Mouse (Mus musculus) layer of hippocampus, postnatal 14 days (tissue): ENCODE results near the gene Adarb2. TPM values are rescaled to one million over a fixed set of nuclear protein-coding genes. Genes with fewer than 3 reads are reported as not detected.
"Not testable (repeated sequence)": the region's sequence is repeated elsewhere in the genome, so short reads cannot be mapped to it uniquely, and the experiment has no call there.

Experiments
- DNase-seq, 2 experiments: peaks; one replicate each; pipeline ENCODE4 v3.0.0; 2021 to 2022; ENCODE audit warnings: low spot score in 2 of 2, mixed read lengths in 1 of 2
- total RNA-seq, 2 experiments: library from RNA; stranded (reverse); gene quantifications; 2 replicates each; pipeline ENCODE4 v1.2.3; 2021

Gene Adarb2
- total RNA-seq, 2 experiments from 2014 or later = 30.5 to 35.8 TPM

DNA sequence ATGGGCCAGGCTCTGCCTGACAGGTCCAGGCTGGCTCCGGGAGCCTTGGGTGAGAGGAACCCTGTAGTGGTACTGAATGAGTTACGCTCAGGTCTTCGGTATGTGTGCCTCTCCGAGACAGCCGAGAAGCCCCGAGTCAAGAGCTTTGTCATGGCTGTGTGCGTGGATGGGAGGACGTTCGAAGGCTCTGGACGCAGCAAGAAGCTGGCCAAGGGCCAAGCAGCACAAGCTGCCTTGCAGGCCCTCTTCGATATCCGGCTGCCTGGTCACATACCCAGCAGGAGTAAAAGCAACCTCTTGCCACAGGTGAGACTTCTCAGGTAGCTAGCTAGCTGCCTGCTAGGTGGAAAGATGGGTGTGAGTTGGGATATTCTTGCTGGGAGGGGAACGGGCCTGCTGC, 367.6 kb downstream of the Adarb2 start:
- DNase-seq = no peak

DNA sequence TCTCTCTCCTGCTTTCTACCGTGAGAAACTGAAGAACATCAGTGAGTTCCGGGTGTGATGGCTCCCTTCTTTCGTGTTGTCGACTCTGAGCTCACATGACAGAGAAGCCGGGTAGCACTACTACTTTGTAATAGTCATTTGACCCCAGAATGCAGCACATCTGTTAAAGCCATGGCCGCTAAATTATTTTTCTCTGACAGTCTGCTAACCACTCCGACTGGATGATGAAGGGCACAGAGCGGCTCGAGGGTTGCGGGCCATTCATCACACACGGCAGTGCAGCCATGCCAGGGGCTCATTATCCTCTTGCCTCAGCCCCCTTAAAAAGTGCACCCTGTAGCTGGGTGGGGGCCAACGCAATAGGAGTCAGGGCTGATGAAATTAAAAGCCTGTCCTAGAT, 371.2 kb downstream of the Adarb2 start:
- DNase-seq = no peak

DNA sequence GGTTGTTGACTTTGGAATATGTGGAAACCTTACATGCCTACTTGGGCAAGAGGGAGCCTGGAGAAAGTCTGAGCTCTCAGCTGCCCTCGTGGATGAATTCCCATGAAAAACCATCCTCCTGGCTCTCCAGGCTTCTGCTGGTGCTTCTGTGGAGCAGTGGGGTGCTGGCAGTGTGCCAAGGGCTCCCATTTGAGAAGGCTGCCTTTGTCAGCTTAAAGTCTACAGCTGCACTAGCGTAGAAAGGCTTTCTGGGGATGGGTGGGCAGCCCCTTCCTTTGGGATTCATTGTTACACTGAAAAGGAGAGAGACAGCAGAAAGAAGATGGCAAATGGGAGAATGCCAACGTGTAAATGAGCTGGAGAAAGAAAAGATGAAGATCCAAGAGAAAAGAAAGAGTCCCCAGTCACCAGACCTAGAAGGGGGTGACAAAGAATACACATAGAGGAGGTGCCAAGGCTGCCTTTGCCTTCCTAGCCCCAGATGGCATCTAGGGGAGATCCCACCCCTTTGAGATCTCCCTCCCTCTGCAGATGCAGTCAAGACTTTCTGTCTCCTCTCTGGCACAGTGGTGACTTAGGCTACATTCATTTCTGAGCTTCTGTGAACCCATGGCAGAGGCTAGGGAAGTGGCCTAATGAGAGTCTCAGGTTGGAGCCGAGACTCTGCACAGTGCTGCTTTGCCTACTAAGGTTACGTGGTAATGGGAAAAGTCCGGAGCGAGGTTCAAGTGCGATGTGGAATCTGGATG, 381.8 kb downstream of the Adarb2 start:
- DNase-seq = peak in 1 of 2 experiments; percentile 38

DNA sequence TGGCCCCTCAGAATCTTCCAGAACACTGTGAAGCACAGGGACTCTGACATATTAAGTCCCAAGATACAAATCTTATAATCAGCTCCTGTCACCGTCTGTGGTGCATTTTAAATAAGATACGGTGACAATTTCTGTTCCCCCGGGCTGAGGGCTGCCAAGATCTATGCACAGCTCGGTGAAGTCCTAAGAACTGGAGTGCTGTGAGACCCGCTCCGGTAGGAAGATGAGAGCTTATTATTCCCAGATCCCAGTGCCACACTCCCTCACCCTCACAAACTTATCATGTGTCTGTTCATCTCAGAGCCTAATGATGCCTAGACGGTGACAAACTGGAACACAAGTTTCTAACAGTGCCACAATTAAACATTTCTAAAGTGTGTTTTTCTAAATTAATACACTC, 384.8 kb downstream of the Adarb2 start:
- DNase-seq = no peak

DNA sequence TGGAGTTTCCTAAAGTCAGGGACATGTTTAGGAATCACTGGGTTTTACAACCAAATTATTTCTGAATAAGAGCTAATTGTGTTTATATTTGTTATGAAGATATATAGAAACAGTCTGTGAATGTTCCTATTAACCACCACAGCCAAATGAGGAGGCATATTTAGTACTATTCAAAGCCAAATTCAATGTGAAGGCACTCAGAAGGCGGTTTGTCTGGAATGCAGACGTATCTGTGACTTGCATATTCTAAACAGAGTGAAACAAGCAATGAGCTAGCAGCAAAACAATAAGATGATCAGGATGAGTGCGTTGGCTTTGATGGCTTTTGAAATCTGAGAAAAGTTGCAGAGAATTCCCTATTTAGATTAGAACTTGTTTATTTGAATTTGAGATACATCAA, 387.8 kb downstream of the Adarb2 start:
- no peak for DNase-seq

DNA sequence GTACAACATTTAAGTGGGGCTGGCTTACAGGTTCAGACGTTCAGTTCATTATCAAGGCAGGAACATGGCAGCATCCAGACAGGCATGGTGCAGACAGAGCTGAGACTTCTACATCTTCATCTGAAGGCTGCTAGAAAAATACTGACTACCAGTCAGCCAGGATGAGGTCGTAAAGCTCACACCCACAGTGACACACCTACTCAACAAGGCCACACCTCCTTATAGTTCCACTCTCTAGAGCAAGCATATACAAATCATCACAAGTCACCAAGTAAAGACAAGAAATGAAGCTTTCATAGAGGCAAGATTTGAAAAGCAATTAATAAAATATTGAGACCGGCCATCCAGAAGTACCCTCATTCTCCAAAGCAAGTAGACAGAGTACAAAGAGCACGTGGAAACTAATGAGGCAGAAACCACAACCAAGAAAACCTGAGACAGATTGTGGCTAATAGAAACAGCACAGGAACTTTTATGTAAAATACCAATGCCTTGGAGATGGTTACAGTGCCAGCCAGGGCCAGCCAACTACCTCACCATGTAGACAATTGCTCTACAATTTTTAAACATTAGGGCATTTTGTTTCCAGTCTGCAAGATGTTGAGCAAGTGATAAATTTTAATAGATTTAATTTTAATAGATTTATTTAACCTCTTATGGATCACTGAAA, 394.4 kb downstream of the Adarb2 start:
- DNase-seq = no peak

DNA sequence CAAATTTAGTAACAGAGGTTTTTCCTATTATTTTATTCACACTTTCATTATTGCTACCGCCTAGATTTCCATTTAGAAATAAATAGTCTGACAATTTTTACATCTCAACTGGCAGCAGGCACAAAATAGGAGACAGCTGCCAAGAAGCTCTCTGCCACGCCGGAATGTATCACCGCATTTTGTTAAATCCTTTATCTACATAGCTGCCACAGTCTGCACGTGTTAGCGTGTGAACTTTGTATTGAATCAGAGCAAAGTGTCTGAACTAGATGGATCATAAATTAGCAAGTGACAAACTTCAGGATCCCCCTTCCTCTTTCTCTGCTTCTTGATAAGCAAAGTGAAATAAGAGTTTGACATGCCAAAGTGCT, 395.0 kb downstream of the Adarb2 start:
- DNase-seq = peak in 1 of 2 experiments; percentile 41

DNA sequence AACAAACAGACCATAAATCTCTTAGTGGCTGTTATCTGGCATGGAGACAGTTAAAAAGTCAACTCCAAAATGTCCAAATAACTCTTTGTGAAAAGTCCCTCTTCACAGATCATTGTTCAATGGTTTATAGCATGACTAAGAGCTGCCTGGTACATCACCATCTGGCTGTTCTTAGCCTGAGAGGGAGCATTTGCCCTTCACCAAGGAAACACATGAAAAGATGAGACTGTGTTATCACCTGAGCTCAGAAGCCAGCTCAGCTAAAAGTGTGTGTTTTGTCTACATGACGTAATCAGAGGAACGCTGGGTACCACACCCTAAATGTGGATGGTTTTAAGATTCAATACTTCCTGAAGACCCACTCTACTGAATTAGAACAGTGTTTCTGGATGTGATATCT, 403.0 kb downstream of the Adarb2 start:
- no peak for DNase-seq

DNA sequence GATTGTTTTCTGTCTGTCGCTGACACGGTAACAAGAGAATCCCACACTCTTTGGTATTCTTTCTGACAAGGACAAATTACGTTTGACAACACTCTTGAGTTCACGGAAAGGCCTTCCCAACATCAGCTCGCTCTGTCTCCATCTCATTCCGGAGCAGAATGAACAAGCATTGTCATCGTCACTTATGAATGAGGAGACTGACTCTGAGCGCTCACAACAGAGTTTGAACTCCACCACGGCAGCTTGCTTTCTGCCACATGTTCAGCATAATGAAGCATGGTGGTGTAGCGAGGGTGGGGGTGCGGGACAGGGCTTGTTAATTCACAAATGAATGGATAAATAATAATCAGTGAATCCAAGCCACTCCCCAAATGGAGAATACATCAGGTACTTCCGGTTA, 405.4 kb downstream of the Adarb2 start:
- DNase-seq = no peak

DNA sequence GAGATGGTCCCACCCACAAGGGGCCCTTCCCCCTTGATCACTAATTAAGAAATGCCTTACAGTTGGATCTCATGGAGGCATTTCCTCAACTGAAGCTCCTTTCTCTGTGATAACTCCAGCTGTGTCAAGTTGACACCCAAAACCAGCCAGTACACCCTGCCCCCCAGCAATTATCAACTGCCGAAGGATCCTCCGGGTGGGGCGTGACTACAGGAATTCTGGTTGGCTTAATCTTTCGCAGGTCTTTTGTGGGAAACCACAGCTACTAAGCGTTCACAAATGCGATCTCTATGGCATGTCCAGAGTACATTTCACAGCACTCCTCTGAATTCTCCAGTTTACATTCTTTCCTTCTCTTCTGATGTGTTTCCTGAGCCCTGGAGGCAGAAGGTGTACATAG, 406.3 kb downstream of the Adarb2 start:
- not testable (repeated sequence) for DNase-seq

DNA sequence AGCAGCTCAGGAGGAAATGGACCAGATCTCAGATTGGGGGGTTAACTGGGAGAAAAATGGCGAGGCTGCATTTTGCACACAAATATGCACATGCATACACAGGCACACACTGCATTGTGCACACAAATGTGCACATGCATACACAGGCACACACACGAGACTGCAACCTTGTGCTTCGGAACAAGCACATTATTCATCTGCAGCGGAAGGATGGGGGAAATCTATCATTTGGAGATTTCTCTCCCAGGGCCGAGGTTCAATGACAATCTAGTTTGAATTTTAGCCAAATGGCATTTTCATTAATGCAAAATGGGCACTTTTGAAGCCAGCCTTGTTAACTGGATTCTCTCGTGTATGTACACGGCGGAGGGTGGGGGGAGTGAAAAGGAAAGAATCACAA, 408.3 kb downstream of the Adarb2 start:
- no peak for DNase-seq

DNA sequence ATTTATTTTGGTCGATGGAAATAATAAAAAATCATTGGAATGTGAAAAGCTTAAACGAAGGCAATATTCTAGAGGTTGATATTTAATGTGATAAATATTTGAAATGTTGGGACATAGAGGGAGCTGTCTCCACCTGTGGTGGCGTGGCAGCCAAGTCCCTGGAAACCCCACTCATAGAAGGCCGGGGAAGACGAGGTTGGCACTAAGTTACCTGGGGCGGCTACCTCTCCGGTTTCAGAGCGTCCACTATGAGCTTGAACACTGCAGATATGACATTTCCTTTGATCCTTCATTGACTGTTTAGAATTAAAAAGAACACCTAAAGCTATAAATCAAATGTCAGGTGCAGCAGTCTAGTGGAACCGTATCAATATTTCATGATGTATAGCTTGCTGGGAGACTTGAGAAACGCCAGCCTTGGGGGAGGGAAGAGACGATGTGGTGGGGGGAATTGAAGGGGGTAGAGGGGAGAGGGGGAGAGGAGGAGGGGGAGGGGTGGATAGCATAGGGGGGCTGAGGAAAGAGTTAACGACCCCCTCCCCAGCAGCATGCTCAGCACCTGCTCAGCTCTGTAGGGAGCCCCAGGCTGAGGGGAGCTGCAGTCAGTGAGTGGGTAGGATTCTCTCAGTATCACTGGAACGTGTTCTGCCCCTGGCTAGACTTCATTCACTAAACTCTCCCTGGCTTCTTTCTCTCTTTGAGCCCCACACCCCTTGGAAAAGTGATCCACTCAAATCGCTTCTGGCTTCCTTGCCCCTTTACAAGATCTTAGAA, 410.1 kb downstream of the Adarb2 start:
- DNase-seq = no peak

DNA sequence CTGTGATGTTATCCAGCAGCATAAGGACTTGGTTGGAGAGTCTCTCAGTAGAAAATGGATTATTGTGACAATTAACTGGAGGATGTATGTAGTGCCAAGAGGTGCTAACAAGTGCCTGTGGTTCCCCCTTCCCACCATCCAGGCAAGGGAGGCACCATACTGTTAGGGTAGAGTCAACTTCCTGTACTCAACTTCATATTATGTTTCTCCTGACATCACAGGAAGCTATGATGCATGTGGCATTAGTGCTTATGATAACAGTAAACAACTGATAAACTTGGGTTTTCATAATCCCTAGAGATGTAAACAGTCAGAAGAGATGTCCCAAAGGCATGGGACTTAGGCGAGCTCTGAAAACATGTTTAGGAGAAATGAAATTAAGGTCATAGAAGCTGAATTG, 414.0 kb downstream of the Adarb2 start:
- DNase-seq = no peak

DNA sequence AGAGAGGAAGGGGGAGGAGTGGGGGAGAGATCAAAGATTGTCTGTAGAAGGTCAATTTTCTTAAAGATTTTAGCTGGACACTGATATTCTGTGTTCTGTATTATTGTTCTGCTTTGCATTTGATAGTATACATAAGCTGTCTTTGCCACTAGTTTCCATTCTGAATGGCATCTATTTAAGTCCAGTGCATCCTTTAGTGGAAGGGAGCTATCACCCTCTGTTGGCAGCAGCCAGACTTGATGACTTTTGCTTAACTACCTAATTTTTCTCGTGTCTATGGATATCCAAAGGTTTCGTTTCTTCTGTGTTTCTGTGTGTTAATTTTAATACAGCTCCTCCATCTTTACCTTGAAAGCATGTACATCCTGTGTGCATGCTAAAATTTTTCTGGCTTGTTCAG, 419.6 kb downstream of the Adarb2 start:
- DNase-seq = no peak

DNA sequence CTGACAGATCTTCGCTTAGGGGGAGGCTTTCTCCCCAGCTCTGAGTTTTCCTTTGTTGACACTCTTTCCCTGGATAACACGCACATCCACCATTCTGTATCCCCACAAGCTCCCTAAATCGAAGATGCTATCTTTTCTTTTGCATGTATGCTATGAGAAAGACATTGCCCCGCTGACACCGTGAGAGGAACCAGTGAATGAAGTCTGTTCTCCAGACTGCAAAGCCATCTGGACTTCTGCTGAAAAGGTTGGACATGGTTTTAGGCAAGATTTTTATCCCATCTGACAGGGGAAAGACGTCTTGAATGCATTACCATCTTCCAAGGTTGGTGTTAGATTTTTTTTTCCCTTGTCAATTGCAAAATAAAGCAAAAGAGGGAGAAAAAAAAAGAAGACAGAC, 426.9 kb downstream of the Adarb2 start:
- no peak for DNase-seq

DNA sequence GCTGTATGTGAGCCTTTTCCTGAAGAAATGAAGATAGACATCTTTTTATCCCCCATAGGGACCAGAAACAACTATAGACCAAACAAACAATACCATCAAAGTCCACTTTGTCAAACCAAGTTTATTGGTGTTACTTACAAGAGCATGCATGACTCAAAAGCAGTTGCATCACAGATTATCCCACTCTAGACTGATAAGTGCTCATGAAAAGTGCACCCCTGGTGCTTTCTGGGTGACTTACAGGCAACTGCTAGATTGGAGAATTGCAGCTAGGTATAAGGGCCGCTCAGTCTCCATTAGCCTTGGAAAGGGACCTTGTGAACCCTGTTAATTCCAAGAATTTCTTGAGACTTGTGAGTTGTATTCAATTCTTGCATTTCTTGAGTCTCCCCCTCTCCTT, 429.0 kb downstream of the Adarb2 start:
- DNase-seq = no peak

DNA sequence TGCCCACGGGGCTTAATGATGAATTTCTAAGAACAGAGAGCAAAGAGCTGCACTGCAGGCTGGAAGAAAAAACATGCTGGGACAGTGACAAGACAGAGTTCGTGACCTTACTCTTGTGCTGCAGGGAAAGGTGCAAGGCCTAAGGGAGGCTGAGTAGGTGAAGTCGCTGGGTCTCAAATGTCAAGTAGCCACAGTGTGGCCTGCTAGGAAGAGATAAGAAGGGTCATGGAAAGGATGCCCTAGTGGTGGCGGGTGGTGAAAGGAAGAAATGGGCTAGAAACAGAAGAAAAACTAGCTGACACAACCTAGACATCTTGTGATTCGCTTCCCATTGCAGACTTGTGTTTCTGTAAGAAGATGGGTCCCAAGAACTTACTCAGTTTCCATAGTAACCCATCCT, 429.4 kb downstream of the Adarb2 start:
- no peak for DNase-seq

DNA sequence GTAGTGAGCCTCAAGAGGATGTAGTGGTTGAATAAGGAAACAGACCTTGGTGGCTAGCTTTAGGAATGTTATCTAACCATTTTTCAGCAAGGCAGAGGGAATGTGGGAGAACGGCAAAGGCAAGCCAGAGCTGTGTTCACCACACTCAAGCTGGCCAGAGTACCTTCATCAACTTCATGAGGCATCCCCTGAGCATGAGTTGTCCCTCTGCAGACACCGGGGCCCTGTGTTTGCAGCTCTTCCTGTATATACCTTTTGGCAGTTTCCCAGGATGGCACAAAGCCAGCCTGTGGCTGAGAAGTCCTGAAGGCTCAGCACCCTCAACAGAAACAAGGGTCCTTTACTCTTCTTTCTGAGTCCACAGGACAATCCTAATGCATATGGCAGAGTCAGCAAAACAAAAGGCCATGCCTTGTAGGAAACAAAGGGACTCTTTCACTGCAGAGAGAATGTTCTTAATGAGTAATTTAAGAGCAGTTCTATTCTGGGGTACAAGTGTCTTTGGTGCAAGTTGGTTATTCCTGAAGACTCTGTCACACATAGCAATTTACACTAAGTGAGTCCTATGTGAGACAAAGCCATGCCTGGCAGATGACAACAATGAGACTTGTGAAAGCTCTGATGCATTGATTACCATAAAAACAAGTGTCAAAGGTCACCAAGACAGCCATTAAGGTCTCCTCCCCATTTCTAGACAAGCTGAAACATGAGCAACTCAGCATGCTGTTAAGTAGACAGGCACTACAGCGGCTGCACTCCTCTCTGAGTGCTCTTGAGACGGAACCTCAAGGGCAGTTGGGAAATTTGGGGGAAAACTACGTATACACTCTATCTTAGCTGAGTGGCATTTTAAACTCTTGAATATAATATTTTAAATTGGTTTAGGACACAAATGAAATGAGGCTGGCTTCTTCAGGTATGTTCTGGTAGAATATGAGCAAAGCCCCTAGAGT, 431.0 kb downstream of the Adarb2 start:
- no peak for DNase-seq

DNA sequence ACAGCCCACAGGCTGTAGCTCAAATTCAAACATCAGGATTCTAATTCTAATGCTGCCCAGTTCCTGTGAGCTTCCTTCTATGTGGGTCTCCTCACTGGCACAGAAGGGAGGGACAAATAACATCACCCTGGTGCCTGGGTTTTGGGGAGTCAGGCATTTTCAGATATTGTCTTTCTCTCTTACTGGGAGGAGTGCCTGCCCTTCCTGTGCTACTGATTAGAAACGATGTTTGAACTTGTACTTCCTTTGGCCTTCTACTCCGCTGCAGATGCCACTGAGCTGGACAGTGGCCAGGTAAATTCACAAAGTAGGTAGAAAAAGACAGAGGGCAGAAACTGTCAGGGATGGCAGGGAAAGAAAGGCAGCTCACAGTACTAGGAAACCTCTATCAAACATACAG, 439.4 kb downstream of the Adarb2 start:
- no peak for DNase-seq

DNA sequence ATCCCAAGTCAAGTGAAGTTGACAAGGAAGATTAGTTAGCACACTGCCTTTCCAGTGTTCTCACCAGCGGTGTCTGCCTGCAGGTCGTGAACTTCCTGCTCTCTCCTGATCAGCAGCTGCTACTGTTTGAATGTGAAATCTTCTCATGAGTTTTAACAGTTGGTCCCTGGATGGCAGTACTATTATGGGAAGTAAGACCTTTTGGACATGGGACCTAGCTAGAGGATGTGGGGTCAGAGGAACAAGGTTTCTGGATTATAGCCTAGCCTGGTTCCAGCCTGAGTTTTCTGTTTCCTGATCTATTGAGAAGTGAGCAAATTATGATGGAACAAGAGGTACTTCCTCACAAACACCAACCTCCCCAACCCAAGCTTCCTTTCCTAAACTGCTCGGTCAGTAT, 441.3 kb downstream of the Adarb2 start:
- no peak for DNase-seq
